Mouse (Mus musculus) brown adipose tissue, adult 24 weeks (tissue): ENCODE results near the gene 6430571L13Rik. TPM values are rescaled to one million over a fixed set of nuclear protein-coding genes. Genes with fewer than 3 reads are reported as not detected.

Source experiments
- H3K27ac ChIP-seq: fragments of 200-500 bp; replicated peaks from 2 replicates; pipeline ENCODE4 v1.5.1; 2012; ENCODE audit warnings: low read depth, mild to moderate bottlenecking, low read length
- H3K4me1 ChIP-seq: fragments of 200-500 bp; 2 replicates; pipeline ENCODE4 v1.6.1; 2012; ENCODE audit warnings: low read length, mixed read lengths; ENCODE audit not compliant: control insufficient read depth, insufficient read depth, insufficient read length
- H3K4me3 ChIP-seq: fragments of 200-500 bp; 2 replicates; pipeline ENCODE4 v1.5.1; 2012; ENCODE audit warnings: low read depth, mild to moderate bottlenecking, low read length, moderate library complexity; ENCODE audit not compliant: insufficient read depth
- polyA plus RNA-seq: library from polyadenylated mRNA; stranded (reverse); fragments of >200 nt; gene quantifications from 2 replicates; pipeline ENCODE4 v1.2.4, GENCODE M21; 2012; ENCODE audit not compliant: missing spikeins, insufficient read depth, insufficient read length

The 6430571L13Rik gene
- polyA plus RNA-seq, 1 experiment: 8.8 TPM

DNA sequence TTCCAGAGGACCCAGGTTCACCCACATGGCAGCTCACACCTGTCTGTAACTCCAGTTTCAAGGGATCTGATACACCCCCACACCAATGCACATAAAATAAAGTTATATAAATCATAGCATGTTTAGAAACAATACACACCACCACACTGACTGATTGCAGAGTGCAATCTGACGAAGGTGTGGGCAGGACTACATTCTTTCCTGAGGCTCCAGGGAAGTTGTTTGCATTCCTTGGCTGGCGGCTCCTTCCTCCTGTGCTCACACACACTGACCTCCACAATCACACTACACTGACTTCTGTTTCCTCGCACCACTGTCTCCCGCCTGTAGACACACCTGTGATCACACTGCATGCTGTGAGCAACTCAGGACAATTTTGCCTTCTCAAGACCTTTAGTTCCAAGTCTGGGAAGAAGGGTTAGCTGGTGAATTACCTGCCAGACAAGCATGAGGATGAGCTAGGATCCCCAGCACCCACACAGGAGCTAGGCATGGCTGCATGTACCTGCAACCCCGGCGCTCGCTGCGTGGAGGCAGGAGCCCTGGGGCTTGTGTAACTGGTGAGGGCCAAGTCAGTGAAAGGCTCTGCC, 17.8 kb upstream of the 6430571L13Rik start:
- Histone ChIP-seq H3K4me3 (no peak overlapping the region), H3K27ac (no peak overlapping the region), H3K4me1 (peaks cover 25% of the 10 kb centered on the region)

DNA sequence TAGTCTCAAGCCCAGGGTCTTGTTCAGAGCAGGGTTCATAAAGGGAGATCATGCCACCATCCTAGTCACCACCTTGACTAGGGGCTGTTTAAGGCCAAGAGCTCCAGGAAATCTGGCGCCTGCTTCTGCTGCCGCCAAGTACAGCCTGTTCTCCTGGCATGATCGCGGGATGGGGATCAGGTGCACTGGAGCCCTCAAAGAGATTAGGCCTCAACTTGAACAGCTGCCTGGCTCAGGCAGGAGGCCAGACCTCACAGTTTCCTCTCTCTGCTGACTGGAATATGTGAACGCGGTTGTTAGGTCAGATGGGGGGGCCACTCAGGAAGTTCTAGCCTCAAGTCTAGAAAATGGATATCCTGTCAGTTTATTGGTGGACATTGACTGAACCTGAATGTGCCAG, 16.8 kb upstream of the 6430571L13Rik start:
- Histone ChIP-seq H3K4me3 (no peak overlapping the region), H3K27ac (peak overlapping the region; percentile 28; the same call in 1 of the 2 replicates), H3K4me1 (peaks cover 24% of the 10 kb centered on the region)

DNA sequence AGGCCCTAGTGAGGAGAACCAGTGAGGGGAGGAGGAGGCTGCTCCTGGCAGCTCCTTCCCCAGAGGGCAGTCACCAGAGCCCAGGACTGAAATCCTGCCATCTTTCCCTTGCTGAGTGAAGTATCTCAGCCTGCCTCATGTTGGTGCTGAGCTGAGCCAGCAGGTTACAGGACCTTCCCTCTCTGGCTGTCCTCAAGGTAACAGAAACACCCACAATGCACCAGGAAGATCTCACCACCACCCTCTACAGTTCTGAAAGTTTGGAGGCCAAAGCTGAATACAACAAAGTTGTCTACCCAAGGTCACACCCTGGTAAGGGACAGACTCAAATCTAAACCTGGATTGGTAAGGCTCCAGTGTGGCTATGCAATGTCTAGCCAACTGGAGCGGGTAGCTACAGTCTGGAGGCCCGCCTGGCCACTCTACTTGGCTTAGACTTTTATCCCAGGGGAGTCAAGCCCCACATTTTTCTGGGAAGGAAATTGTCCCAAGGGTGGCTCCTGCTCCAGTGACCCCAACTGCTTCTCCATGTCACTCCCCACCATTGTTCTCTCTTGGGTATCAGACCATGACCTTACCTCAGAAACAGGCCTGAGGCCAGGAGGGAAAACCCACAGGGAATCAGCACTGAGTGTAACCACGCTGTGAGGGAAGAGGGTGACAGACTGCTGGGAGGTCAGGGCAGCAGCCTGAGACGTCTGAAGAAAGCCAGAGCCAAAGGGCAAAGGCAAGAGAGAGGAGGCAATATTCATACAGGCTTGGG, 15.4 kb upstream of the 6430571L13Rik start:
- Histone ChIP-seq H3K27ac (peak overlapping the region; percentile 96), H3K4me1 (peaks cover 23% of the 10 kb centered on the region), H3K4me3 (no peak overlapping the region)

DNA sequence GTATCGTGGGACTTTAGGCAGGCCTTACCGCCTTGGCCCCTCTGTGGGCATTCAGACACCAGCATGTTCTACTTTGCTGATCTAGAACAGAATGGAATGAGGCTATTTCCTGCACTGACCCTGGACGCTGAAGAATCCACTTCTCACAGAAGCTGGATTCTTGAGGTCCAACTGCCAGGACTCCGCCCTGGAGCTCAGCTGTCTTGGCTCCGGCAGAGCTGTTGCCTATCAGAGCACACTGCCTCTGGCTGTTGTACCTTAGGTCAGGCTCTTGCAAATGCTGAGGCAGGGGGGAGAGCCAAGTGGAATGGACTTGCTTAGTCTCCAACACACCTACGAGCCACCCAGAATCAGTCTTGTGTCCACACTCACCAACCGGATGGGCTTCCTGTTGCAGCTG, 14.5 kb upstream of the 6430571L13Rik start:
- Histone ChIP-seq H3K4me1 (peaks cover 25% of the 10 kb centered on the region), H3K27ac (peak overlapping the region; percentile 96), H3K4me3 (no peak overlapping the region)

DNA sequence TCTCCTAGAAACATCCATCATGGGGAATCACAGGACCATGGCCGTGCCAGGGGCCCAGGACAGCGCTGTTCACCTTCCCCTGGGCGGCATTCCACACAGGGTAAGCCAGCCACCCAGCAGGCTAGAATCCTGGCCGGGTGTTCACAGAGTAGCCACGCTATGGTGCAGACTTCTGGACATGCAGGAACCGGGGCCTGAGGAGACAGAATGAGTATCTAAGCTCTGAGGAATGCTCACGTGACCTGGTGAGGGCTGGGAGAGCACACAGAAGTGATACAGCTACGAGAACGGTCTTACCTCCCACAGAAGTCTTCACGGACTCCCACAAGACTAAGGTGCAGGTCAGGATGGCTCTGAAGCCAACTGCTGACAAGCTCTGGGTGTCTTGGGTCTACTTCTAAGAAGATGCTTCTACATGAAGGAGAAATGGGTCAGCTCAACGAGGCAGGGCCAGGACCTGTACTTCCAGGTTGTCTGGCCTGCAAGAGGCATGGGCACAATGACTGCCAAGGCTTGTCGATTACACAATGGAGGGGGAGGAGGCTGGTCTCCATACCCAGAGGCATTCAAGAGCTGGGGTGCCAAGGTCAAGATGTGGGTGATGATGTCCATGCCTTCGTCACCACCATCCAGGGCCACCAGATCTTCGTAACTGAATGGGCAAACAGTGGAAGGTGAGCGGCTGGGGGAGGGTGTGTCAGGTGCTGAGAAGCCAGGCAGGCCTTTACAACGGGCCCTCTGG, 12.4 kb upstream of the 6430571L13Rik start:
- no peak overlapping the region for H3K4me3 ChIP-seq
- peaks cover 30% of the 10 kb centered on the region for H3K4me1 ChIP-seq
- H3K27ac ChIP-seq: peak overlapping the region; percentile 87

DNA sequence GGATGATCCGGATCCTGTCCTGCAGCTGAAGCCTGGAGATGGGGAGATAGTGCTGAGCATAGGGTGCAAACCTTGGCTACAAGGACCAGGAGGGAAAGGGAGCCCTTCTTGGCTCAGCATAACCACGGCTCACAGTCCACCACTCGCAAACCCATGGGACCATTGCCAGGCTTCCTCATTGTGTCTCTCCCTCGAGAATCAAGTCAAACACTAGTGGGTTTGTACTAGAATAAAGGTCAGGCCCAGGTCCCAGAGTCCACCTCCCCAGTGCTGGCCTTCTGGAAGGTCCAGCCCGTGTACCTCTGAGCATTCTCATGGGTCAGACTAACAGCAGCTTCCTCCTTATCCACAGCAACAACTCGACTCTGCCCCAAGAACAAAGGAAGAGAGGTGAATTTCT, 9.6 kb upstream of the 6430571L13Rik start:
- peaks cover 21% of the 10 kb centered on the region for H3K4me1 ChIP-seq

DNA sequence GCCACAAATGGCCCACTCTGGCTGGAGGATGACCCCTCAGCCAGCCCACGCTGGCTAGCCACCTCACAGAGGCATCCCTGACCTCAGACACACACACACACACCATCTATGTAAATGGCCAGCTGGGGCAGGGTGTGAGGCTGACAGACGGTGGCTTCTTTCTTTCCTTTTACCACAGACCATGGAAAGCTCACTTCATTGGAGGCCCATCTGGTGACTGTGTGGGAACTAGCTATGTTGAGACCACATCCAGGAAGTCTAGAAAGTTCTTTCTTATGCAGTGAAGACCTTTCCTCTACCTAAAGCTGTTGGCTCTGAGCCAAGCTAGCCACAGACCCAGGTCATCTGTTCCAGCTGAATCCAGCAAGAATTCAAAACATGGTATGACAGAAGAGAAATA, 6.7 kb upstream of the 6430571L13Rik start:
- H3K27ac ChIP-seq: no peak overlapping the region; the same call in 1 of the 2 replicates
- no peak overlapping the region for H3K4me3 ChIP-seq

More for the DNA sequence above, 9.6 kb upstream of the 6430571L13Rik start:
- Histone ChIP-seq H3K4me3 (no peak overlapping the region), H3K27ac (peak overlapping the region; percentile 47)

DNA sequence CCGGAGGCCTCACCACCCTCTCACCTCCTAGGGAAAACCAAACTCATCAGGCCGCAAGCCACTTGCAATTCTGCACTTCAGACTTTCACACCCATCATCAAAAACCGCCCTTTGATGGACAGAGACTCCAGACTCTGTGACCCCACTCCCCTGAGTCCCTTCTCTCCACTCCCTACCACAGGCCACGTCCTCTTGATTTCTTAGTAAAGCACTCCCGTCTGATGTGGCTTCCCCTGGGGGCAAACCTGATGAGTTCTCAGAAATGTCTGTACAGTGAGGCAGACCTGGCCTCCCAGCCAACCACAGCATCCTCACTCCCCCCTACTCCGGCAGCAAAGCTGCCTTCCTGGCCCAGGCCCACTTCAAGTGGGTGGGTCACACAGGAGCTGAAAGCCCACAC, 6.0 kb upstream of the 6430571L13Rik start:
- H3K27ac ChIP-seq: no peak overlapping the region
- H3K4me1 ChIP-seq: peaks cover 14% of the 10 kb centered on the region
- H3K4me3 ChIP-seq: no peak overlapping the region

More for the DNA sequence above, 6.7 kb upstream of the 6430571L13Rik start:
- H3K4me1 ChIP-seq: peaks cover 11% of the 10 kb centered on the region

DNA sequence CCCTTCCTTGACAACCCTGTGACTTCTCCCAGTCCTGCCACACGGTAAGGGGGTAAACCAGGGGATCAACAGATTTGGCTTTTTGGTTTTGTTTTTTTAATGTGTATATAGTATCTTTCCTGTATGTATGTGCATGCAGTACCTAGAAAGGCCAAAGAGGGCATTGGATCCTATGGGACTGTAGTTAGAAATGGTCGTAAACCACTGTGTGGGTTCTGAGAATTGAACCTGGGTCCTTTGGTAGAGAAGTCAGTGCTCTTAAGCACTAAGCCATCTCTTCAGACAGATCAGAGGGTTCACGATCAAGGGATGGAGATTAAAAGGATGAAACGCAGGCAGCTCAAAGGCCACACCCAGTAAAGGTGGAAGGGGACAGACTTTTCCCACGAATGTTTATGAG, 5.4 kb upstream of the 6430571L13Rik start:
- Histone ChIP-seq H3K4me3 (no peak overlapping the region), H3K27ac (no peak overlapping the region), H3K4me1 (peaks cover 14% of the 10 kb centered on the region)

DNA sequence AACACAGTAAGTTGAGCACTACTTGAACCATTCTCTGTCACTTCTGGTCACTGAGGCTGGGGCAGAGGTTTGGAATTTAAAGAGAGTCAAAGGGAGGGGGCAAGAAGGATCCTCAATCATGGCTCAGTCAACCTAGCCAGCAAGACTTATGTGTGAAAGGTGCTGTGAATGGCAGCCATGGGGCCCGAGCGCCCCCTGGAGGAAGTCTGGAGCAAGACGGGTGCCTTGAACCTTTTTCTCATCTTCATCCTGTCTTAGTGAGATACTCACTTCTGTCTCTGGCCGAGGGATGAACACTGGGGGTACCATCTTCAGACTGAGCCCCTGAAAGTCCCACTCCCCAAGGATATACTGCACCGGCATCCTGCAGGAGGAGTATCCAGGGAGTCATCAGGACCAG, 4.5 kb upstream of the 6430571L13Rik start:
- Histone ChIP-seq H3K4me1 (peaks cover 11% of the 10 kb centered on the region), H3K4me3 (no peak overlapping the region), H3K27ac (peak overlapping the region; percentile 22)

DNA sequence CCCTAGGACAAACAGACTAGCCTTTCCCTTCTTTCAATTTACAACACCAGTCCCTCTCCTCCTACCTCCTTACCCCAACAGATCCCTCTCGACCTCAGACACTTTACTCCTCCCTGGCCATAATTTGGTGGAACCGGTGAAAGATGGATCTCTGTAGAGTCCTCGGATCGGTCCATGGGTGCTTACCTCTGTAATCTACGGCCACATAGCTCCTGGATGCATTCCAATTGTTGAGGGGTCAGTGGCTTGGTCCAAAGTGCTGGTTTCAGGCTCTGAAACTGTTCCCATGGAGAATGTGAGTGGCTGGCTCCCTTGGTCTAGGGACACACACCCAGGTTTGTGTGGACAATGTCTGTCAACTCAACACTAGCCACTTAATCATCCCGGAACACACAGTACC, 4.0 kb upstream of the 6430571L13Rik start:
- no peak overlapping the region for H3K4me3 ChIP-seq
- no peak overlapping the region for H3K27ac ChIP-seq
- peaks cover 7% of the 10 kb centered on the region for H3K4me1 ChIP-seq

DNA sequence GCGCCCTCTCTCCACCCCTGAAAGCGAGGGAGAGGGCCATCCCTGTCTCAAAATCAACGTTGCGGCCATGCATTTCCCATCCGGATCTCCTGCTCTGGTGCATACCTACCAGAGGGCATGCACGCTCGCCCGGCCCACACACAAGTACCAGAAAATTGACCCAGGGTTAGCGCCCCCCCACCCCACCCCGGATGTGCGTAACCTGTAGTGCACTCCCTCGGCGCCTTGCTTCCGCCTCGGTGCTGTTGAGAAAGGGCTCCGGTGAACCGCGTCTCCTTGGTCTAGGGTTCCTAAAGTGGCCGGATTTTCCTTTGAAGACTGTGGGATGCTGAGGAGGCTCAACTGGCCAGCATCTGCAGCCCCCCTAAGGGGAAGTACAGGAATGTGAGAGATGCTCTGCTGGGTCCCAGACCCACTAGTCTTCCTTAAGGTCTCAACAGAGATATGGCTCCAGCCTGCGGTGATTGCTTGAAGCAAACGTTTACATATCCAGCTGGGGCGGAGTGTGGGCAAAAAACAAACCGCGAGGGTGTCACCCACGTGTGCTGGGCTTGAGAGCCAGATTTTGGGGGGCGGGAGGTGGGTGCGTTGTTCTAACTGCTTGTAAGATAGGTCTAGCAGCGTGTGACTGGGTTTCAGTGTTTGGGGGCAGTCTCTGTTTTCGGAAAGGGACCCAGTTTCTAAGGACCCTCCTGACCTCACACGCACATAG, 2.1 kb upstream of the 6430571L13Rik start, which contains the start of gene Hemk1:
Gene Hemk1 (minus strand): TSS at position 179 of the 712 bp plus-strand sequence.
- peaks cover 6% of the 10 kb centered on the region for H3K4me1 ChIP-seq
- peak within 1 kb of the TSS; percentile 83 for H3K27ac ChIP-seq
- H3K4me3 ChIP-seq: peak within 1 kb of the TSS; percentile 94

DNA sequence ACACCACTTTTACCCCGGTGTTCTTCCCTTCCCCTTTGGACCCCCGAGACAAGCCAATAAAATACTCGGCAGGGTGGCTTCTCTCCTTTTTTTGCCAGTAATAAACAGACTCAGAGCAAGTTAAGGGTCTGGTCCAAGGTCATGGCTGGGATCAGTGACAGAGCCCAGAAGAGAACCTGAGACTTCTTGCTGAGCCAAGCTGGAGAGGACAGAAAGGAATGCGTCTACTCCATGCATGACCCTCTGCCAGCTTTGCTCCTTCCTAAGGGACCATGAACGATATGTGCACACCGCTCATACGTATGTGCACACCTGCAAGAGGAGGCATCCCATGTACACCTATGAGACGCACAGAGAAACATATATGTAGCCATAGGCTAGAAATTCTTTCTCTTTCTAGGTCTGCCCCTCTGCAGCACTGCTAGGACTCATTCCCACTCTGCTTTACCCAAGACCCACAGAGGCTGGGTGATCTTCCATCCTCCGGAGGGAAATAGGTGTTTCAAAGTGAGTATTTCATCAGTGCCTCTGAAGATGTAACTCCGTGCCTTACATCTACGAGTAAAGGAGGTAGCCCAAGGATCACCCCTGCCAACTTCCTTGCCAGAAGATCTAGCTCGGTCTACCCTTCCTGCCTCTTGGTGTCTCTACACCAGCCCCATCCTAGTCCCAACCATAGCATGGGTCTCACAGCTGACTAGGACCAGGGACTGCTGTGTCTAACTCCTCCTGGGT, 676 bp downstream of the 6430571L13Rik start:
- H3K27ac ChIP-seq: peak overlapping the region; percentile 28; the same call in 1 of the 2 replicates
- H3K4me1 ChIP-seq: peaks cover 6% of the 10 kb centered on the region
- H3K4me3 ChIP-seq: peak overlapping the region; percentile 62

DNA sequence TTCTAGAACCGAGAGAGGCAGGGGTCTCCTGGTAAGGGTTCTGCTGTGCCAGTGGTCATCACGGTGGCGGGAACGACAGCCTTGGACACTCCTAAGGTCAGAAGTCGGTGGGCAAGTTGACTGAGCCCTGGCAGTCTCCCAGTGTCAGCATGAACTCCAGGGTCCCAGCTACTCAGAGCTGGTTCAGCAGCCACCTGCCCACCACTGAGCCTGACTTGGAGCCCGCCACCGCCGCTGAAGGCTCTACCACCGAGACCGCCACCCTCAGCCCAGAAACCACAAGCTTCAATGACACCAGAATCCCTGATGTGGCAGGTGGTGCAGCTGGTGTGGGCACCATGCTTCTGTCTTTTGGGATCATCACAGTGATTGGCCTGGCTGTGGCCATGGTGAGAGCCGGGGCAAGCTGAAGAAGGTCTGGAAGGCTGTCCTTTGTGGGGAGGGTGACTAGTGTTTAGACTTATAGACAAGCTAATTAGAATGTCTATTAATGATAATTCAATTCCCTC, 1.9 kb downstream of the 6430571L13Rik start:
- Histone ChIP-seq H3K27ac (no peak overlapping the region), H3K4me1 (peaks cover 6% of the 10 kb centered on the region), H3K4me3 (no peak overlapping the region)
